Mouse (Mus musculus): Measurements from ENCODE around the gene Gm49425. TPM values are rescaled to one million over a fixed set of nuclear protein-coding genes. Genes with fewer than 3 reads are reported as not detected.
A peak's percentile ranks its signal among the peaks of the same experiment; 100 is the strongest.
"Not testable (repeated sequence)": the region's sequence is repeated elsewhere in the genome, so short reads cannot be mapped to it uniquely, and the experiment has no call there.

The Gm49425 gene
- total RNA-seq (2022) = not detected

- DNase-seq (ENCODE audit: low spot score in 2 of 2) = not testable (repeated sequence)
Observed at GRCm38 (mm10) chr15:101517161-101517560, at the start of gene Gm49425. Gm49425 (minus strand) TSS chr15:101517261.

- no peak for DNase-seq (ENCODE audit: low spot score in 2 of 2)
Observed at GRCm38 (mm10) chr15:101562850-101563249, 45.8 kb upstream of the Gm49425 start, which contains the start of gene Krt90. Krt90 (minus strand) TSS chr15:101562950.

GRCm38 (mm10) chr15:101558034-101558646, 41.1 kb upstream of the Gm49425 start:
- no peak for DNase-seq (ENCODE audit: low spot score in 2 of 2)

GRCm38 (mm10) chr15:101553169-101553568, 36.1 kb upstream of the Gm49425 start:
- DNase-seq (ENCODE audit: low spot score in 2 of 2) = no peak

GRCm38 (mm10) chr15:101552188-101552587, 35.1 kb upstream of the Gm49425 start:
- no peak for DNase-seq (ENCODE audit: low spot score in 2 of 2)

GRCm38 (mm10) chr15:101550567-101550966, 33.5 kb upstream of the Gm49425 start, which contains the start of gene Krt82:
Krt82 (minus strand) TSS chr15:101550667.
- no peak for DNase-seq (ENCODE audit: low spot score in 2 of 2)

GRCm38 (mm10) chr15:101544478-101544877, 27.4 kb upstream of the Gm49425 start:
- no peak for DNase-seq (ENCODE audit: low spot score in 2 of 2)

- no peak for DNase-seq (ENCODE audit: low spot score in 2 of 2)
Observed at GRCm38 (mm10) chr15:101542543-101542942, 25.5 kb upstream of the Gm49425 start.

- DNase-seq (ENCODE audit: low spot score in 2 of 2) = no peak
Observed at GRCm38 (mm10) chr15:101538580-101538900, 21.5 kb upstream of the Gm49425 start.

- DNase-seq (ENCODE audit: low spot score in 2 of 2) = no peak
Observed at GRCm38 (mm10) chr15:101537864-101538579, 21.0 kb upstream of the Gm49425 start.

- DNase-seq (ENCODE audit: low spot score in 2 of 2) = no peak
Observed at GRCm38 (mm10) chr15:101536054-101536850, 19.2 kb upstream of the Gm49425 start.

GRCm38 (mm10) chr15:101532720-101533119, 15.7 kb upstream of the Gm49425 start, which contains the start of gene Krt84:
Krt84 (minus strand) TSS chr15:101532820.
- no peak for DNase-seq (ENCODE audit: low spot score in 2 of 2)

GRCm38 (mm10) chr15:101522556-101523232, 5.6 kb upstream of the Gm49425 start:
- DNase-seq (ENCODE audit: low spot score in 2 of 2) = no peak

- peak; percentile 26 to 52 for DNase-seq (ENCODE audit: low spot score in 2 of 2)
Observed at GRCm38 (mm10) chr15:101519792-101520191, 2.7 kb upstream of the Gm49425 start.

- DNase-seq (ENCODE audit: low spot score in 2 of 2) = no peak
Observed at GRCm38 (mm10) chr15:101508247-101508646, 8.8 kb downstream of the Gm49425 start.

GRCm38 (mm10) chr15:101506896-101507758, 9.9 kb downstream of the Gm49425 start:
- DNase-seq (ENCODE audit: low spot score in 2 of 2) = no peak

GRCm38 (mm10) chr15:101497181-101497580, 19.9 kb downstream of the Gm49425 start:
- no peak for DNase-seq (ENCODE audit: low spot score in 2 of 2)

GRCm38 (mm10) chr15:101495266-101495665, 21.8 kb downstream of the Gm49425 start:
- no peak for DNase-seq (ENCODE audit: low spot score in 2 of 2)

GRCm38 (mm10) chr15:101494203-101494602, 22.9 kb downstream of the Gm49425 start:
- no peak for DNase-seq (ENCODE audit: low spot score in 2 of 2)

- DNase-seq (ENCODE audit: low spot score in 2 of 2) = no peak
Observed at GRCm38 (mm10) chr15:101493713-101494112, 23.3 kb downstream of the Gm49425 start.

Measured in gastrocnemius, adult 8-10 months (tissue).